Mouse (Mus musculus) embryo, embryonic 10 days (tissue): ENCODE results near the gene Cpt1a.
A peak's percentile ranks its signal among the peaks of the same experiment; 100 is the strongest.

Experiments used
- DNase-seq: peaks from one replicate; pipeline ENCODE4 v3.0.0-alpha.2; 2015; ENCODE audit warnings: low spot score

The Cpt1a gene

DNA sequence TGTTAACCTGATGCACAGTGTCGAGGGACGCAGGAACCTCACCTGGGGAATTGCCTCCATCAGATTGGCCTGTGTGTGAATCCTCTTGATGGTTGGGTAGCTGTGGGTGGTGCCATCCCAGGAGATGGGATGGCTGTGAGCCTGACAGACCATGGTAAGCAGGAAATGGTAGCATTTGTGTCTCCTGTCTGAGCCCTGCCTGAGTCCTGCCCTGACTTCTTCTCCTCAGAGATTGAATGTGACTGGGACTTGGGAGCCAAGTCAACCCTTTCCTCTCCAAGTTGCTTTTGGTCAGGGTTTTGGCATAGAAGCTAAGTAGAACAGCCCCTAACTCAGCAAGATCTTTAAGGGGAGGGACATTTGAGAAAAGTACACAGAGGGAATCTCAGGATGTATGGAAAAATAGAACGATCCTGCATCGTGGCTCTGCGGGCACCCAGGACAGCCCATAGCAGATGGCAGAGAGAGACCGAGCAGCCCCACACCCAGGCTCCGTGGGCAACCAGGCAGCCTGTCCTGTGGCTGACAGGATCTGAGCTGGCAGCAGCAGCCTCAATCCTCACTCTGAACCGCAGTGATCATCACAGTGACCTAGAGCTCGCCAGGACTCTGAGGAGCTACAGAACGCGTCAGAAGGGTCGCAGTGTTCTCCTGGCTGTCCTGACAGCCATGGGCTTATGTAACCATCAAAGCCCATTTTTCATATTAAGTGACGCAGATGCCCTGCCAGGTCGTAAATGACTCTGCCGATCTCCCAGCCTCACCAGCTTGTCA lies 106.1 kb downstream of the Cpt1a start:
- DNase-seq = no peak

DNA sequence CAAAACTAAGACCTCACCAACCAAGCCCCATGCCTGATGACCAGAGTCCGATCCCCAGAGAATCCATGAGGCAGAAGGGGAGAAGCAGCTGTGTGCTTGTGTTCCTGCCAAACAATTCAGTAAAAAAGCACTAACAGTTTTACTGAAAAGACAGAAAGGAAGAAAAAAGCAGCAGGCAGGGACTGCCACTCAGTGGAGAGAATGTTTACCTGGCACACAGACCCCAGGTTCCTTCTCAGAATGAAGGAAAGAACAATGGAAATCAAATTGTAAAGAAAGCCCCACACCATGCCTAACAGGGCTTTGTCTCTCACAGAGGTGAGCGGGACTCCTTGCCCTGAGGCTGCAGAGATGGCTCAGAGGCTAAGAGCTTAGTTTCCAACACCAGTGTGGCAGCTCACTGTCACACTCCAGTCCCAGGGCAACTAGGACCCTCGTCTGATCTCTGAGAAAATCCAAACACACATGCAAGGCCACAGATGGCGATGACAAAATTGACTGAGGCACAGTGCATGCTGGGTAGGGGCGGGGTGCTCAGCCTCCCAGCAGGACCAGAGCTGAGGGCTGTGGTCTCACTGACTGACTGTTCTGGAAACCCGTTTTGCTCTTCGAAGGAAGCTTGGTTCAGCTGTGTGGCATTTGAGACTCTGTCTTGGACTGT lies 107.2 kb downstream of the Cpt1a start:
- no peak for DNase-seq

DNA sequence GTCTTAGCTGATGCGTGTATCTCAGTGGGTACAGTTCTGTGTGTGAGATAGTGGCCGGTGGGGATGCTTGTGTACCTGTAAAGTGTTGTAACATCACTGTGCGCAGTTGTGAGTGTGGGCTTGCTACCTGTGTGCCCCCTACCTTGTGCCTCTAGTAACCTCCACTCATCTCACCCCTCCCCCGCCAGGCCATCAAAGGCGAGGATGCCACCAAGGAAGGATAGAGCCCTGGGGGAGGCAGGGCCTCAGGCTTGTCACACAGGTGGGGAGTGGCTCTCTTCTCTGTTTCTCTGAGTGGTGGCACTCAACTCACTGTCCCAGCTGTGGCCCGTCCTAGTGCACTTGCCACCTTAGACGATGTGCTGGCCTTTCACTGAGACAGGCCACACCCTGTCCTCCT lies 108.9 kb downstream of the Cpt1a start:
- no peak for DNase-seq

DNA sequence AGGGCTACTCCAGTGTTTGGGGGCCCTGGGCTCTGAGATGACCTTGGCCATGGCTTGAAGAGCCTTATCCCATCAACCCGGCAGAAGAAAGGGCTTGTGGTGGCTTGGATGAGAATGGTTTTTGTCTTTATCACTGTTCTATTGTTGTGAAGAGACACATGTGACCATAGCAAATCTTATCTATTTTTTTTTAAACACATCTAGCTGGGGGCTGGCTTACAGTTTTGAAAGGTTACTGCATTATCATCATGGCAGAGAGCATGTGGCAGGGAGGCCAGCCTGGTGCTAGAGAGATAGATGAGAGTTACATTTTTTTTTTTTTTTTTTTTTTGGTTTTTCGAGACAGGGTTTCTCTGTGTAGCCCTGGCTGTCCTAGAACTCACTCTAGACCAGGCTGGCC lies 109.8 kb downstream of the Cpt1a start:
- DNase-seq = no peak

DNA sequence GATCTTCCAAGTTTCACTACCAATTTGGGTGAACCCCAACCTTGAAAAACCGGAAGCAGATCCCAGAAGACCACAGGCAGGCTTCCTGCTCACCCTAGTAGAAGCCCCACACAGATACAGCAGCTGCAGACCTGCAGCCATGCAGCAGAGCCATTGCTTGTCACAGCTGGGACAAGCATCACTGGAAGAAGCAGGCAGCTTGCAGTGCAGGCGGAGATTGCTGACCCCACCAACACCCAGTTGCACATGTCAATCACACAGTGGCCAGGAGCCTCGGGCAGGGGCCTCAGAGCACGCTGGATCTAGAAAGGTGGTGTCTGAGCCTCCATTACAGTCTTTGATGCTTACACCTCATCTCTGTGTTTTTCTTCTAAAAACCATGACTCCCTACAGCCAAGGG lies 112.0 kb downstream of the Cpt1a start:
- DNase-seq = peak; percentile 23

DNA sequence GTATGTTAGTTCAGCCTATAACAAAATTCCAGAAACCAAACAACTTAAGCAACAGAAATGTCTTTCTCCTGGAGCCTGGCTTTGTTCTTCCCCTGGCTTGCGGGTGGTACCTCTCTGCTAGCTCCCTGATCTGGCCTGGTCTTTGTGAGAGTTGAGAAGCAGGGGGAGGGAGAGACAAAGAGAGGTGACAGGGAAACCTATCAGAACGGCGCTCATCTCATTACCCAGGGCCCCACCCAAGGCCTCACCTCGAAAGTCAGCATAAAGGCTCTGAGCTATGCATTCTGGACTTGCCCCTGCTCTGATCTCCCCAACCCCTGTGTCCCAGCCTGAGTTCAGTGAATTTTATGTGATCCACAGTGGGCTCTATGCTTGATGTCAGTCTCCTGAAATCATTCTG lies 112.5 kb downstream of the Cpt1a start:
- no peak for DNase-seq
